Mouse (Mus musculus) left cerebral cortex, adult 8-10 months (tissue): ENCODE results near the gene Eps8l2. TPM values are rescaled to one million over a fixed set of nuclear protein-coding genes. Genes with fewer than 3 reads are reported as not detected.

Source experiments
- DNase-seq, 2 experiments: peaks; one replicate each; pipeline ENCODE4 v3.0.0; 2022; ENCODE audit warnings: low spot score in 2 of 2
- total RNA-seq, 4 experiments: library from RNA; stranded (reverse); gene quantifications; 2 replicates each; pipeline ENCODE4 v1.2.4; 2022

The Eps8l2 gene
- 1 to 10 TPM; 5.4 to 7.9 (median 6.4) TPM for total RNA-seq

- no peak for DNase-seq
Observed at GRCm38 (mm10) chr7:141338576-141339131, at the start of gene Eps8l2. Eps8l2 (plus strand) TSS chr7:141338880.

DNA sequence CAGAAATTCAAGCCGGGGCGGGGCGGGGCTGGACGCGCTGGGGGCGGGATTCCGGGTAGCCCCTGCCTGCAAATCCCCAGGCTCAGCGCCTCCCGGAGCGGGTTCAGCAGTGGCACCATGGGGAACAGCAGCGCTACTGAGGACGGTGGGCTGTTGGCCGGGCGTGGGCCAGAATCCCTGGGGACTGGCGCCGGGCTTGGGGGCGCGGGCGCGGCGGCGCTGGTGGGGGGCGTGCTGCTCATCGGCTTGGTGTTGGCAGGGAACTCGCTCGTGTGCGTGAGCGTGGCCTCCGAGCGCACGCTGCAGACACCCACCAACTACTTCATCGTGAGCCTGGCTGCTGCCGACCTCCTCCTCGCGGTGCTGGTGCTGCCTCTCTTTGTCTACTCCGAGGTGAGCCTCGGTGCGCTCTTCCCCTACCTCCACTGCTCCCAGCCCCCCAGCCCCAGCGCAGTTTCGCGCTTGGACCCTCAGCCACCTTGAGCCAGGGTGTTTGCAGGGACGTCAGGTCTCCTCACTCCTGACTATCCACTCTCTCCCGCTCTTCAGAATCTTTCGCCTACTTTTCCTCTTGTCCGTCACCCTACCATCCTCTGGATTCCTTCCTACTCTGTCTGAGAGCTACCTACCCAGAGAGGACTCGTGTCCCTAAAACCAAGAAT is 46.6 kb upstream of the Eps8l2 start, which contains the start of gene Drd4:
Gene Drd4 (plus strand): TSS at position 86 of the 662 bp plus-strand sequence.
- DNase-seq = peak in 1 of 2 experiments; percentile 33

DNA sequence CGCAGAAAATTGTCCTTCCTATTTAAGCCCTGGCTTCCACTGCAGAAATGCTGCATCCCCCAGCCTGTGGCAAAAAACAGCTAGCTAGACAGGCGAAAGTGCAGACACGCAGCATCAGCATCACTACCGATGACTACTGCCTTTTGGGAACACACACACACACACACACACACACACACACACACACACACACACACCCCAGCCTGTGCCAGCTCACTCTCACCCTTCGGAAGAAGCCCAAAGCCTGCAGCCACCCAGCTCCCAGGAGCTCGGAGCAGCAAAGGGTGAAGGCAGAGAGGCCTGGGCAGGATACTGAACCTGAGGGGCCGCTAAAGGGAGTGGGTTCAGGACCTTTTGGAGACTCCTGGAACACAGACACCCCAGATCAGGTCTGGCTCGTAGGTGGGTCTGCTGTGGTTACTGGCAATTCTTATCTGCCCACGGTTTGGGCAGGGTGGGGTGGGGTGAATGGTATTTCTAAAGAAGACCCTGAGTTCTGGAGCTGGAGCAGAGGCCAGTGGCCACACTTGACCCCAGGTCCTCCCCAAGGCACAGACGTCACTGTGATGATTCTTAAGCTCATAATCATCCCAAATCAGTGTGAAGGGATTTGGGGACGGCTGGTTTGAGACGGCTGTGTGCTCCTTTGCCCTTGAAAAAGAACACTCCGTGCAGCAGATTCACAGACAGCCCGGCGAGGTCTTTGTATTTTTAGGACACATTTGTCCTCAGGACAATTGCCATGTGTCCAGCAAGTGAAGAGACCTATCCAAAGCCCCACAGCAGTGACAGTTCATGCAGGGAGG is 45.9 kb upstream of the Eps8l2 start:
- DNase-seq = no peak

DNA sequence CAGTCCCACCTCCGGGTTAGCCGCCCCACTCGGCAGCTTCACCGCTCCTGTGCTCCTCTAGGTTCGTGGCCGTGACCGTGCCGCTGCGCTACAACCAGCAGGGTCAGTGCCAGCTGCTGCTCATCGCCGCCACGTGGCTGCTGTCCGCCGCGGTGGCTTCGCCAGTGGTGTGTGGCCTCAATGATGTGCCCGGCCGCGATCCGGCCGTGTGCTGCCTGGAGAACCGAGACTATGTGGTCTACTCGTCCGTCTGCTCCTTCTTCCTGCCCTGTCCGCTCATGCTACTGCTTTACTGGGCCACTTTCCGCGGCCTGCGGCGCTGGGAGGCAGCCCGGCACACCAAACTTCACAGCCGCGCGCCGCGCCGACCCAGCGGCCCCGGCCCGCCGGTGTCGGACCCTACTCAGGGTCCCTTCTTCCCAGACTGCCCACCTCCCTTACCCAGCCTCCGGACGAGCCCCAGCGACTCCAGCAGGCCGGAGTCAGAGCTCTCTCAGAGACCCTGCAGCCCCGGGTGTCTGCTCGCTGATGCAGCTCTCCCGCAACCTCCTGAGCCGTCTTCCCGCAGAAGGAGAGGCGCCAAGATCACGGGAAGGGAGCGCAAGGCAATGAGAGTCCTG is 44.7 kb upstream of the Eps8l2 start:
- DNase-seq = no peak

DNA sequence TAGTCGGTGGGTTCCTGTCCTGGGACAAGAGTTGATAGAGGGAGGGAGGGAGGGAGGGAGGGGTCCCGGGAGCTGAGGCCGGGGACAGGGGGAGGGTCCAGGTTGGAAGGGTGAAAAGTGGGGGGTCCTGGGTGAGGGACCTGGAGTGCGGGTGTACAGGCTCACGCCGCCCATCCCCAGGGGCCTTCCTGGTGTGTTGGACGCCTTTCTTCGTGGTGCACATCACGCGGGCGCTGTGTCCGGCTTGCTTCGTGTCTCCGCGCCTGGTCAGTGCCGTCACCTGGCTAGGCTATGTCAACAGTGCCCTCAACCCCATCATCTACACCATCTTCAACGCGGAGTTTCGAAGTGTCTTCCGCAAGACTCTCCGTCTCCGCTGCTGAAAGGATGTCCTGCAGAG is 44.2 kb upstream of the Eps8l2 start:
- no peak for DNase-seq

- no peak for DNase-seq
Observed at GRCm38 (mm10) chr7:141297926-141298650, 40.6 kb upstream of the Eps8l2 start.

- DNase-seq = no peak
Observed at GRCm38 (mm10) chr7:141299175-141299574, 39.5 kb upstream of the Eps8l2 start.

DNA sequence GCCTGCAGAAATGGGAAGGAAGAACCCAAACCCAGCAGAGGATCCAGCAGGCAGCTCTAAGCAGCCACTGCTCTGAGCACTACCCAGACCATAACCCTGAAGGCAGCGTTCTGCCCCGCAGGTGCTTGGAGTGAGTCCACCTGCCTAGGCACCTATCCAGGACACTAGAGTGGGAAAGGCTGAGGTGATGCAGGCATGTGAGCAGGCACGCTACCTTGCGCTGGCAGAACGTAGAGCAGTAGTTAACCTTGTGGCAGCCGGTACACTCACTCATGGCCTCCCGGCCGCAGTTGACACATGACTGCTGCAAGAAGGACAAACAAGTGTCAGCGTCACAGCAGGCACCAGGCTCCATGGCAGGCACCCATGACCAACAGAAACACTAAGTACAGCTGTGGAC is 37.3 kb upstream of the Eps8l2 start:
- no peak for DNase-seq

DNA sequence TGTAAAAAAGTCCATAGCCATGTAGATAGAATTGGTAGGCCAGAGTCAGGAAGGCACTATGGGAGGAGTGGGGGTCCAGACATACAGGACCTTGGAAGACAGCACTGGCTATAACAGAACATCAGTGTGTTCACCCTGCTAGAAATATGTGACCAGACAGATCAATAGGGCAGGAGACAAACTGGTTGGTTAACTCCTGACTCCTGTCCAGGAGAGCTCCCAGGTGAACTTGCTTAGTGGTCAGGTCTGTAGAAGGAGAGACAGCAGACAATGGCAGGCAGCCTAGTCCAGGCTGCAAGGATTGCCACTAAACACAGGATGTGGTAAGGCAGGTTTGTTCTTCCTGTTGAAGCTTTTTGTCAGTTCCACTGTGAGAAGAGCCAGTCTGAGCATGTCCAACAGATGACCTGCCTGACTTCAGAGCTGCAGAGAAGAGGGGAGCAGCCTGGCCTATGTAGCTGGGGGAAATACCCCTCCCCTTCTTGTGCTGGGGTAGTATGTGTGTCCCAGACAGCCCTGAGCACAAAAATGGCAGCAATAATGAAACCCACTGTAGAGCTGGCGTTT is 35.9 kb upstream of the Eps8l2 start:
- DNase-seq = no peak

GRCm38 (mm10) chr7:141304537-141304936 is 34.1 kb upstream of the Eps8l2 start:
- DNase-seq = no peak

- DNase-seq = no peak
Observed at GRCm38 (mm10) chr7:141314416-141314815, 24.3 kb upstream of the Eps8l2 start.

GRCm38 (mm10) chr7:141315076-141315475 is 23.6 kb upstream of the Eps8l2 start:
- no peak for DNase-seq

GRCm38 (mm10) chr7:141315974-141316373 is 22.7 kb upstream of the Eps8l2 start:
- peak; percentile 33 to 51 for DNase-seq

DNA sequence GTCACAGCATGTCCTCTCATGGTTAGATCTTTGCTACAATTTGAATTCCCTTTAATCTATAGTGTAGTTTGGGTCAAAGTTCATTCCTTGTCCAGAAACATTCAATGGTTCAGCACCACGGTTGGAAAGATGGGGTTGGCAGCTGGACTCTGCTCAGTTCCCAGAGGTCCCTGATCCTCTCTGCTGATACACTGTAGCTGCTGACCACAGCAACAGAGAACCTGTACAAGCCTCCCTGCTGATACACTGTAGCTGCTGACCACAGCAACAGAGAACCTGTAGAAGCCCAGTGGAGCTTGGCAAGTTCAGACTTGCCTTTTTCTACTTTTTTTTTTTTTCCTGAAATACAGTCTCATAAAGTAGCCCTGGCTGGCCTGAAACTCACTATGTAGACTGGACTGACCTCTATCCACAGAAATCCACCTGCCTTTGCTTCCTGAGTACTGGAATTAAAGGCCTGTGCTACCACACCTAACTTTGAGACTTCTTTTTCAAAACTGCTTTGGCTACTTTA is 21.0 kb upstream of the Eps8l2 start:
- no peak for DNase-seq

GRCm38 (mm10) chr7:141319446-141319845 is 19.2 kb upstream of the Eps8l2 start:
- DNase-seq = no peak

DNA sequence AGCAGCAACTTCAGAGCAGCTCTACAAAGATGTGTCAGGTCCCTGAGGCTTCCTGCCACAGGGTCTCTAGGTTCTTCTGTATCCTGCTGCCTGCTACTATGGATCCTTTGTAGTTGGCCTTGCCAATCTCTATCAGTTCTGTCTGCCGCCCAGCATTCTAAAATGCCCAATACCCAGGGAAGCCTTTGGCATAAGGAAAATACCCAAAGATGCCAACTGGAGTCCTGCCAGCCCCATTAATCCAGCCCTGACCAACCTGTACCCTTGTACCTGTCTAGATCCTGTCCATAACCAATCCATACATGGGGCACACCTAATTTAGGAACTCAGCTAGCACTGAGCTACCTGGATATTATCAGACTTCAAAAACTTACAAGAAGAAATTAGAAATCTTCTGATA is 14.0 kb upstream of the Eps8l2 start:
- DNase-seq = no peak

DNA sequence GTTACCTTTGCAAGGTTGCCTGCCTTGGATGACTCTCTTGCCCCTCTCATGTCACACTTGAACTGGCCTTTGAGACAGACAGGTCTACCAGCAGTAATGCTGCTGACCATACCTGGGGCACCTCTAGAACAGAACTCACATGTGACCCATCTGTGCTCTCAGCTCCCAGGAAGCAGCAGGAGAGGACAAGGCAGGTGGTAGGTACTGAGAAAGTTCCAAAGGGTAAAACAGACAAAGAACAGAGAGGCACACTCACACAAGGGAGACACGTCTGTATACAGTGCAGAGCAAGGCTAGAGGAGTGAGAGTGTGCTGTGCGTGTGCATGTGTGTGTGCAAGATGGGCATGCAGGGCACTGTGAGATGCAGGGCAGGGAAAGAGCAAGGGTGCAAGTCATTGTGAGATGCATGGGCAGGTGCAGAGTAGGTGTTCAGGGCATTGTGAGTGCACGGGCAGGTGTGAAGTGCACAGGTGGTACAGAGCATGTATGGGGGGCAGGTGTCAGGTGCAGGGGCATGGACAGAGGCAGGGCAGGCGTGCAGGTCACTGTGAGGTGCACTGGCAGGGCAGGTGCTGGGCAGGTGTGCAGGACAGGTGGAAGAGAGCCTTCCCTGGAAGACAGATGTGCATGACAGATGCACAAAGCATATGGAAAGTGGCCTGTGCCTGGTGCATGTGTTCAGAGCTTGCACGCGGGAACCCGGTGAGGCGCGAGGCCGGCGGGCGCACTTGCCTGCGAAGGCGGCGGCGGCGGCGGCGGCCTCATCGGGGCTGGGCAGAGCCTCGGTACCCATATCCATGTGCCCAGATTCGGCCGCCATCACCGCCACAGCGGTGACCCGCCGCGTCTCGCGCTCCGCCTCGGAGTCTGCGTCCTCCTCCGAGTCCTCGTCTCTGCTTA is 11.9 kb upstream of the Eps8l2 start:
- peak in 1 of 2 experiments; percentile 45 for DNase-seq

GRCm38 (mm10) chr7:141327469-141328372 is 11.0 kb upstream of the Eps8l2 start, which contains the start of the genes Deaf1 and Tmem80:
Deaf1 (minus strand) TSS chr7:141327690.
Tmem80 (plus strand) TSS chr7:141327739.
- peak; percentile 99 for DNase-seq
